Comparison of ENCODE assay signal across 24 mouse cellular contexts in the genomic region with DNA sequence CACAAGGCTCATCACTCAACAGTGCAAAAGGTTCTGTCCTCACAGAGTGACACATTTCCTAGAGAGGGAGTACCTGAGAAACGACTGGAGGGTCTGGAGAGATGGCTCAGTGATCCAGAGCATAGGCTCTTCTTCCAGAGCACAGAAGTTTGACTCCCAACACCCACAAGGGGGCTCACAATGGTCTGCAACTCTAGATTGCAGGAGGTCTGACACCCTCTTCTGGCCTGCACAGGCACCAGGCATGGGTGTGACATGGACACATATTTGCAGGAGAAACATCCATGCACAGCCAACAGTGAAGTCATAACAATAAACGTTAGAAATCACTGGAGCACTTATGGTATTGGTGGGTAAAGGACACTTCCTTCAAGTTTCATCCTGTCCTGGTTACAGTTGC.
DNase-seq lines count a peak whose midpoint lies in the region; ATAC-seq and TF ChIP-seq lines count a peak whose summit lies in the region.
"Had no signal": no experiment of that assay in that cellular context is flagged by ENCODE, and none has a peak within 500 bp of the region (broad histone marks: within the 10 kb centered on the region; RNA-seq: fewer than 3 reads in every experiment).

No protein-coding gene starts in this region.

- H3K4me3 ChIP-seq in intestine, postnatal 0 days (ENCODE audit: low read depth, low read length) = no peak overlapping the region
- no peak overlapping the region for H3K4me3 ChIP-seq in intestine, embryonic 16.5 days (ENCODE audit: low read length)
- no peak overlapping the region for H3K4me3 ChIP-seq in lung, embryonic 14.5 days (ENCODE audit: low read depth, low read length)
- H3K4me3 ChIP-seq: embryonic facial prominence, embryonic 13.5 days; erythroblast, embryonic 14.5 days; forebrain, embryonic 12.5 days; gastrocnemius, adult 2 months; hindbrain, embryonic 13.5 days; limb, embryonic 13.5 days; liver, embryonic 15.5 days; midbrain, embryonic 12.5 days had no signal

- H3K4me2 ChIP-seq in intestine, postnatal 0 days (replicated peaks; ENCODE audit: low read depth) = no peak overlapping the region
- no peak overlapping the region for H3K4me2 ChIP-seq in intestine, embryonic 16.5 days (ENCODE audit: low read depth, low read length)
- no peak overlapping the region for H3K4me2 ChIP-seq in lung, embryonic 14.5 days
- H3K4me2 ChIP-seq: embryonic facial prominence, embryonic 13.5 days; forebrain, embryonic 12.5 days; heart, embryonic 11.5 days; hindbrain, embryonic 13.5 days; limb, embryonic 13.5 days; liver, embryonic 15.5 days; midbrain, embryonic 12.5 days had no signal

- no peaks in the 10 kb centered on the region for H3K27me3 ChIP-seq in intestine, postnatal 0 days (replicated peaks; ENCODE audit: control insufficient read depth, insufficient read depth, low read length)
- H3K27me3 ChIP-seq in intestine, embryonic 16.5 days (replicated peaks; ENCODE audit: control insufficient read depth, insufficient read depth, low read length) = no peaks in the 10 kb centered on the region
- no peaks in the 10 kb centered on the region for H3K27me3 ChIP-seq in lung, embryonic 14.5 days (ENCODE audit: insufficient read depth, low read length)
- H3K27me3 ChIP-seq: embryonic facial prominence, embryonic 13.5 days; forebrain, embryonic 12.5 days; hindbrain, embryonic 13.5 days; limb, embryonic 13.5 days; midbrain, embryonic 12.5 days had no signal

- TF ChIP-seq CTCF in intestine, postnatal 0 days (IDR thresholded peaks at IDR 0.05; ENCODE audit: low read depth) = peak; percentile 40; the same call in 1 of the 2 replicates
- TF ChIP-seq CTCF in lung, embryonic 14.5 days (IDR thresholded peaks at IDR 0.05; ENCODE audit: low read depth) = peak; percentile 55

- no peaks in the 10 kb centered on the region for H3K4me1 ChIP-seq in intestine, postnatal 0 days (replicated peaks; ENCODE audit: control insufficient read depth, insufficient read depth, low read length)
- no peaks in the 10 kb centered on the region for H3K4me1 ChIP-seq in intestine, embryonic 16.5 days (ENCODE audit: control insufficient read depth, insufficient read depth, low read length)
- no peaks in the 10 kb centered on the region for H3K4me1 ChIP-seq in lung, embryonic 14.5 days (ENCODE audit: insufficient read depth)

- no peaks in the 10 kb centered on the region for H3K36me3 ChIP-seq in intestine, postnatal 0 days (ENCODE audit: control insufficient read depth, insufficient read depth)
- H3K36me3 ChIP-seq in intestine, embryonic 16.5 days (ENCODE audit: control insufficient read depth, insufficient read depth, low read length) = no peaks in the 10 kb centered on the region
- no peaks in the 10 kb centered on the region for H3K36me3 ChIP-seq in lung, embryonic 14.5 days (ENCODE audit: insufficient read depth)
- H3K36me3 ChIP-seq: embryonic facial prominence, embryonic 13.5 days; forebrain, embryonic 12.5 days; hindbrain, embryonic 13.5 days; limb, embryonic 13.5 days; liver, embryonic 15.5 days; midbrain, embryonic 12.5 days had no signal

- no peaks in the 10 kb centered on the region for H3K9me3 ChIP-seq in intestine, postnatal 0 days (ENCODE audit: control insufficient read depth)
- H3K9me3 ChIP-seq in intestine, embryonic 16.5 days (ENCODE audit: control insufficient read depth, low read length) = no peaks in the 10 kb centered on the region
- no peaks in the 10 kb centered on the region for H3K9me3 ChIP-seq in lung, embryonic 14.5 days (ENCODE audit: low read depth, low read length)
- H3K9me3 ChIP-seq: embryonic facial prominence, embryonic 13.5 days; forebrain, embryonic 12.5 days; hindbrain, embryonic 13.5 days; limb, embryonic 13.5 days; liver, embryonic 15.5 days; midbrain, embryonic 12.5 days had no signal

- no peak overlapping the region for H3K27ac ChIP-seq in intestine, postnatal 0 days (ENCODE audit: low read depth, low read length)
- H3K27ac ChIP-seq in intestine, embryonic 16.5 days (ENCODE audit: low read length) = no peak overlapping the region
- no peak overlapping the region for H3K27ac ChIP-seq in lung, embryonic 14.5 days (ENCODE audit: low read depth)
- H3K27ac ChIP-seq: embryonic facial prominence, embryonic 13.5 days; forebrain, embryonic 12.5 days; gastrocnemius, adult 2 months; hindbrain, embryonic 13.5 days; limb, embryonic 13.5 days; liver, embryonic 15.5 days; midbrain, embryonic 12.5 days had no signal

- 36% methylated on average over 2 of the region's 2 CpGs for WGBS in intestine, postnatal 0 days
- 58% methylated on average over 2 of the region's 2 CpGs for WGBS in intestine, embryonic 16.5 days
- WGBS in lung, embryonic 14.5 days = 63% methylated on average over 2 of the region's 2 CpGs

- ATAC-seq in intestine, postnatal 0 days = no peak
- ATAC-seq in intestine, embryonic 16.5 days = no peak
- ATAC-seq in lung, embryonic 14.5 days (ENCODE audit: insufficient read depth) = no peak
- ATAC-seq in granulocyte monocyte progenitor cell, adult 5-6 weeks (replicated peaks; ENCODE audit: poor library complexity, severe bottlenecking) = no peak
- ATAC-seq: inflammation-experienced regulatory T-cells, adult 6 months had no signal

- no peak overlapping the region for H3K9ac ChIP-seq in intestine, postnatal 0 days (ENCODE audit: low read depth, low read length)
- H3K9ac ChIP-seq in intestine, embryonic 16.5 days (ENCODE audit: low read depth, low read length) = no peak overlapping the region
- no peak overlapping the region for H3K9ac ChIP-seq in lung, embryonic 14.5 days
- H3K9ac ChIP-seq: embryonic facial prominence, embryonic 13.5 days; forebrain, embryonic 12.5 days; hindbrain, embryonic 13.5 days; limb, embryonic 13.5 days; liver, embryonic 15.5 days; midbrain, embryonic 12.5 days had no signal

- peak; percentile 46 for DNase-seq in lung, embryonic 14.5 days
- DNase-seq in lung, postnatal 25 days (ENCODE audit: low spot score) = no peak
- DNase-seq in A20 (ENCODE audit: low read depth, low spot score) (peak; percentile 5), ES-CJ7 (ENCODE audit: low read depth, low spot score) (peak; percentile 16)
- DNase-seq: adrenal gland, postnatal 25 days; cerebellum, adult 8-10 months; cerebellum, postnatal 36 days; embryo, embryonic 11 days; gastrocnemius, adult 2 months; heart, postnatal 10 days; kidney, adult 8-10 months; kidney, postnatal 14 days had no signal
